Mouse (Mus musculus) embryonic facial prominence, embryonic 13.5 days (tissue): ENCODE results near the gene Rab5if. TPM values are rescaled to one million over a fixed set of nuclear protein-coding genes. Genes with fewer than 3 reads are reported as not detected.
A peak's percentile ranks its signal among the peaks of the same experiment; 100 is the strongest.

ENCODE experiments used
- ATAC-seq: fragments of 200-750 bp; cut with Nextera tagmentation; 2 replicates; pipeline ENCODE4 v1.8.0; 2017; ENCODE audit warnings: low read depth; ENCODE audit not compliant: insufficient number of reproducible peaks, insufficient read depth, low FRiP score, low TSS enrichment
- H3K27ac ChIP-seq: fragments of 300-500 bp; sonication (generic); 2 replicates; pipeline ENCODE4 v1.5.1; 2015; ENCODE audit warnings: moderate library complexity, mild to moderate bottlenecking, inconsistent platforms
- H3K27me3 ChIP-seq: fragments of 300-500 bp; sonication (generic); 2 replicates; pipeline ENCODE4 v1.6.1; 2015; ENCODE audit warnings: mild to moderate bottlenecking, inconsistent platforms
- H3K36me3 ChIP-seq: fragments of 300-500 bp; sonication (generic); 2 replicates; pipeline ENCODE4 v1.6.1; 2015; ENCODE audit warnings: mild to moderate bottlenecking, inconsistent platforms
- H3K4me1 ChIP-seq: fragments of 300-500 bp; sonication (generic); 2 replicates; pipeline ENCODE4 v1.6.1; 2015; ENCODE audit warnings: inconsistent platforms
- H3K4me2 ChIP-seq: fragments of 300-500 bp; sonication (generic); 2 replicates; pipeline ENCODE4 v1.6.1; 2015; ENCODE audit warnings: moderate library complexity, mild to moderate bottlenecking, inconsistent platforms
- H3K4me3 ChIP-seq: fragments of 300-500 bp; sonication (generic); 2 replicates; pipeline ENCODE4 v1.5.1; 2015; ENCODE audit warnings: mild to moderate bottlenecking, inconsistent platforms
- H3K9ac ChIP-seq: fragments of 300-500 bp; sonication (generic); 2 replicates; pipeline ENCODE4 v1.6.1; 2015; ENCODE audit warnings: mild to moderate bottlenecking, inconsistent platforms
- H3K9me3 ChIP-seq: fragments of 300-500 bp; sonication (generic); 2 replicates; pipeline ENCODE4 v1.6.1; 2016; ENCODE audit warnings: inconsistent platforms
- WGBS: fragments of 180-500 bp; shearing (Covaris S2); methylation state at CpG from one replicate; pipeline ENCODE4 v1.1.7; 2015; ENCODE audit warnings: mixed read lengths; 5-methylcytosine and 5-hydroxymethylcytosine counted together
- polyA plus RNA-seq: library from polyadenylated mRNA; unstranded; fragments of >200 nt; fragmentation: Nextera tagmentation; extraction: Ambion mirVana; gene quantifications from 2 replicates; pipeline ENCODE4 v1.2.1, GENCODE M21; 2015

Gene Rab5if
- polyA plus RNA-seq, 1 experiment from 2014 or later: 158 TPM

DNA sequence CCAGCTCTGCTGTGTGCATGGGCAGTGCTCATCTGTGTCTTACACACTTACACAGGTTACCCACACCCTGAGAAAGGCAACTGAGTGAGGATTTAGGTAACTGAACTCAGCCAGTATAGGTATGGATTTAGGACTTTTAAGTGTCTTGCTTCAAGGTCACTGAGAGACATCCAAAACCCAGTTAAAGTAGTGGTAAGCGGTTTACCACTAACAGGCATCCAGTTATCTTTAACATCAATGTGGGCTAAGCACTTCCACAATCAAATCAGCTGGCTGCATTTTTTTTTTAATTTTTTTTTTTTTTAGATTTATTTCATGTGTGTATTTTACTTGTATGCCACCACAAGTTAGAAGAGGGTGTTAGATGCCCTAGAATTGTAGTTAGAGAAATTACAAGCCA is 6.6 kb upstream of the Rab5if start:
- Histone ChIP-seq H3K36me3 (peaks cover 40% of the 10 kb centered on the region), H3K4me3 (no peak overlapping the region), H3K27ac (no peak overlapping the region), H3K4me2 (no peak overlapping the region), H3K9me3 (no peaks in the 10 kb centered on the region), H3K9ac (no peak overlapping the region), H3K27me3 (no peaks in the 10 kb centered on the region), H3K4me1 (peaks cover 21% of the 10 kb centered on the region)
- WGBS: 87% methylated on average over 1 of the region's 1 CpGs
- no peak for ATAC-seq

DNA sequence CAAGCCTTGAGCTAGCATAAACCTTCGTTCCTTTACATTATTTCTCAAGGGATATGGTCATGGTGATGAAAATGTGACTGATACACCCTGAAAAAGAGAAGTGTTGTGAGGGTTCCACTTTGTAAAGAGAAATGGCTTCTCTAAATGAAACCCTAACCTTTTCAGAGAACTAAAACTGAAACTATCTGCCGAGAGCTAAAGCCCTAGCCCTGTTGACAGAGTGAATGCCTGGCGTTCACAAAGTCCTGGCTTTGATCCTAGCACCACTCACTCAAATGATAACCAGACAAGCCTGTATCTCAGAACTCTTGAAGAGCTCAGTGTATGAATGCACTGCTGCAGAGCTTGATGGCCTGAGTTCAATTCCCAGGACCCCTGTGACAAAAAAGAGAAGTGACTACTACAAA is 5.5 kb upstream of the Rab5if start:
- no peak overlapping the region for H3K4me3 ChIP-seq
- no peak overlapping the region for H3K4me2 ChIP-seq
- H3K27ac ChIP-seq: 0 out of 2 replicates have a peak overlapping the region, but pooled peaks have one; percentile 13
- no peaks in the 10 kb centered on the region for H3K27me3 ChIP-seq
- H3K4me1 ChIP-seq: peaks cover 26% of the 10 kb centered on the region
- no peak for ATAC-seq
- WGBS: 59% methylated on average over 3 of the region's 3 CpGs
- no peak overlapping the region for H3K9ac ChIP-seq
- peaks cover 31% of the 10 kb centered on the region for H3K36me3 ChIP-seq
- H3K9me3 ChIP-seq: no peaks in the 10 kb centered on the region

DNA sequence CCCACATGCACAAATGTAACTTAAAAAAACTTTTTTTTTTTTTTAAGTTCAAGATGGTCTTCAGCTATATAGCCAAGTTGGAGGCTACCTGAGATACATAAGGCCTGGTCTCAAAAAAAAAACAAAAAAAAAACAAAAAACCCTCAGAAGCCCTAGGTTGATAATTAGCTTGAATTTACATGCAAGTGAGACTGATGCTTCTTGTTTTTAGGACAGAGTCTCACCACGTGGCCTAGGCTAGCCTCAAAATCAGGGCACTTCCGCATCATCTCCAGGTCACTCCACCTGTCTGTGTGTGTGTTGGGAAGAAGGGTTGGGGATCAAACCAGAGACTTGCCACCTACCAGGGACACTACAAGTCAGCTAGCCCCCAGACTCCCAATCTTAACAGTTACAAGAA is 5.1 kb upstream of the Rab5if start, which contains the start of gene 4930518I15Rik:
TSS of gene 4930518I15Rik (minus strand) at position 112 of the 400 bp plus-strand sequence.
- WGBS: 86% methylated on average over 2 of the region's 2 CpGs
- Histone ChIP-seq H3K4me1 (peaks cover 26% of the 10 kb centered on the region), H3K36me3 (peaks cover 29% of the 10 kb centered on the region), H3K9ac (no peak within 1 kb of the TSS), H3K27ac (peak within 1 kb of the TSS; percentile 57; the same call in 1 of the 2 replicates), H3K4me3 (no peak within 1 kb of the TSS), H3K4me2 (no peak within 1 kb of the TSS), H3K9me3 (no peaks in the 10 kb centered on the region), H3K27me3 (no peaks in the 10 kb centered on the region)
- ATAC-seq: no peak

DNA sequence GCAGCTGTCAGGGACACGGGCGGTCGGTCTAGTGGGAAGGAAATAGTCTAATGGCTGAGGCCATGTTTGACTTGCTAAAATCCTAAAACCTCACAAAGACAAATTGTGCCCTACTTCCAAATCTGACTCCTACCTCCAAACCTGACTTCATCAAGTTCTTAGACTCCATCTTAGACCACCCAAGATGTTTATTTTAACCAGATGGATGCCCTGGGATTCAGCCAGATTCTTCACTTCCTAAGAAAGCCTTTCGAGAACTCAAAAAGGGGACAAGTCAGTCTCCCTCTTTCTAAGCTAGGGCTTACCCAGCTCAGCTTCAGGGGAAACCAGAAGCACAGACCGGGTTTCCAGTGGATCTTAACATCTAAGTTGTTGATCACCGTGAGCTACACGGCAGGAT is 4.3 kb upstream of the Rab5if start:
- Histone ChIP-seq H3K4me2 (no peak overlapping the region), H3K9ac (no peak overlapping the region), H3K27ac (peak overlapping the region; percentile 57; the same call in 1 of the 2 replicates), H3K9me3 (no peaks in the 10 kb centered on the region), H3K36me3 (peaks cover 26% of the 10 kb centered on the region), H3K4me3 (no peak overlapping the region), H3K4me1 (peaks cover 27% of the 10 kb centered on the region), H3K27me3 (no peaks in the 10 kb centered on the region)
- no peak for ATAC-seq
- WGBS: 61% methylated on average over 7 of the region's 7 CpGs

DNA sequence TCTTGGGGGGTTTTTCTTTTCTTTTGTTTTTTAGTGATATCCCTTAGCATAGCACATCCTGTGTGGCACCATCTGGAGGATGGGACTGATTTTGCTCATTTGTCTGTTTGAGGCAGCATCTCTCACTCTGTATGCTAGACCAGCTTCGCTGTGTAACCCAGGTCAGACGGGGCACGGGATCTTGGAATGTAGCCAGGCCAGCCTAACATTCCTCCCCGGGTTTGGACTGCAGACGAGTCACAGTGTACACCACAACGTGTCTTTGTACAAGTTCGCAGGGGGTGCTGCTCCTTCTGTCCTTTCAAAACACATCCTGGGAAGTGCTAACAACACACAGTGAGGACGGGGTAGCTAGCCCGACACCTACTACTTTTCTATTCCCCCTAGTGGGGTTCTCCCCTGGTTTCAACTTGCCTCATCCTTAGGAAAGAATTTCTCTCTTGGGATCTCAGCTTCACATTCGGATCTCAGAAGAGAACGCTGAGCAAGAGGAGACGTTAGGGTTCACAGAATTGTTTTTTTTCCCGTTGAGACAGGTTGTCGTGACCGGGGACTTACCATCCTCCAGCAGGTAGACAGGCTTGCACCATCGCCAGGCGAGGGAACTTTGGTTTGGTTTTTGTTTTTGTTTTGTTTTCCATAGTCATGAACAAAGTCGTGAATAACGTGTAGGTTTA is 749 bp upstream of the Rab5if start:
- Histone ChIP-seq H3K36me3 (peaks cover 29% of the 10 kb centered on the region), H3K27ac (peak overlapping the region; percentile 94), H3K4me3 (peak overlapping the region; percentile 97), H3K4me2 (peak overlapping the region; percentile 94), H3K4me1 (peaks cover 31% of the 10 kb centered on the region), H3K9ac (peak overlapping the region; percentile 98), H3K27me3 (no peaks in the 10 kb centered on the region), H3K9me3 (no peaks in the 10 kb centered on the region)
- under 1% methylated on average over 19 of the region's 19 CpGs for WGBS
- no peak for ATAC-seq

DNA sequence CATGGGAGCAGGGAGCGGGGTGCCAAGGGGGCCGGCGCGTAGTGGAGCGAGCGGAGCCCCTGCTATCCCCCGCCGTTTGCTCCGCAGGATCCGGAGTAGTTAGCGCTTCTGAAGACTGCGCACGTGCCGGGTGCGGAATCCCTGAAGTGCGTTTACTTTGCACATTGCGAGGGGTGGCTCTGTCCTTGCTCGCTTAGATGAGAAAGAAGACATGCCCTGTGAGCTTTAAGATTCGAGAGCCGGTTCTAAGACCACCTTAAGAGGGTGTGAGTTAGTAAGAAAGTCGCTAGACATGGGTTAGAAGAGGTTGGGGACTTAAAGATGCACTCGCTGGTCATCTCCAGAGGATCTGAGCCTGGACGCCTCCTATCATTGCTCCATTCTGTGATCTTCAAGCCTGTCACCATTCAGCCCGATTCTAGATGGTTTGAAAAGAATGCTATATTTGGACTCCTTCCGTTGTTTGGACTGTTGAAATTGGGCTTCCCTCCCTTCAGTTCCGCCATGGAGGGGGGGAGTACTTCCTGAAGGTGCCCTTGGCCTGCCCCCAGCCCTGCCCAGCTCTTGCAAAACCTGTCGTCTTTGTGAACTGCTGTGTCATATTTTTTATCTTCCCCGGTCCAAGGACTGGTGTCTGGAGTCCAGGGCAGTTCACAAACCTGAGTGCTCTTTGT is 696 bp downstream of the Rab5if start:
- H3K36me3 ChIP-seq: peaks cover 34% of the 10 kb centered on the region
- 2% methylated on average over 28 of the region's 28 CpGs for WGBS
- ATAC-seq: no peak

DNA sequence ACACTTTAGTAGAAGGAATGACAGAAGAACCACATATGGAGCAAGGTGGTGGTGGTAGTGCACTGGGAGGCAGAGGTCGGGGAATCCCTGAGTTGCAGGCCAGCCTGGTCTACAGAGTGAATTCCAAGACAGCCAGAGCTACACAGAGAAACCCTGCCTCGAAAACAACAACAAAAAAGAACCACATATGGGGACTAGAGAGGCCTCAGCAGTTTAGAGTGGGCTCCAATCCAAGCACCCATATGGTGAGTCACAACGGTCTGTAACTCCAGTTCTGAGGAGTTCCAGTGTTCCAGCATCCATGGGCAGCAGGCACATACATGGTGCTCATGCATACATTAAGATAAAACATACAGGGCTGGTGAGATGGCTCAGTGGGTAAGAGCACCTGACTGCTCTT is 1.6 kb downstream of the Rab5if start:
- no peak overlapping the region for H3K27ac ChIP-seq
- 83% methylated on average over 3 of the region's 3 CpGs for WGBS
- H3K9ac ChIP-seq: no peak overlapping the region
- H3K36me3 ChIP-seq: peaks cover 42% of the 10 kb centered on the region
- peaks cover 19% of the 10 kb centered on the region for H3K4me1 ChIP-seq
- no peaks in the 10 kb centered on the region for H3K9me3 ChIP-seq
- H3K4me2 ChIP-seq: peak overlapping the region; percentile 94
- no peak for ATAC-seq
- peak overlapping the region; percentile 97 for H3K4me3 ChIP-seq
- no peaks in the 10 kb centered on the region for H3K27me3 ChIP-seq

More for the DNA sequence above, 696 bp downstream of the Rab5if start:
- Histone ChIP-seq H3K4me3 (peak overlapping the region; percentile 97), H3K9ac (peak overlapping the region; percentile 98), H3K27me3 (no peaks in the 10 kb centered on the region), H3K27ac (peak overlapping the region; percentile 94), H3K4me1 (peaks cover 26% of the 10 kb centered on the region), H3K9me3 (no peaks in the 10 kb centered on the region), H3K4me2 (peak overlapping the region; percentile 94)

DNA sequence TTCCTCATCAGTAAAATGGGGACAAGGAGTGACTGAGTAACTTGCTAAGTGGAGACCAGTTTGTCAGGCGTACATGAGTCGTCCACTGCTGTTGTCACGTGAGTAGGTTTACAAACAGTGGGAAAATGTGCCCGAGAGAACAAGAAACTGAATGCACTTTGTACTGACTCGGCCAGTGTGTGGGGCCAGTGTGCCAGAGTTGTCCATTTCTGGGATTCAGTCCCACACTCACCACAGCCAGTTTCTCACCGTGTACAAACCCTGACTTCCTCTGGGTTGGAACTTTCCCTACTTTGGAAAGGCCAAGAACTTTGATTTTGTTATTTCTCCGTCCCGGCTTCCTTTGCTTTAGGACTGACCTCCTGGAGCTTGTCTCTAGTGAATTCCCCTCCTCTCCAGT is 6.1 kb downstream of the Rab5if start:
- peaks cover 80% of the 10 kb centered on the region for H3K36me3 ChIP-seq
- H3K4me2 ChIP-seq: no peak overlapping the region
- no peaks in the 10 kb centered on the region for H3K9me3 ChIP-seq
- no peaks in the 10 kb centered on the region for H3K27me3 ChIP-seq
- no peak for ATAC-seq
- H3K27ac ChIP-seq: no peak overlapping the region
- no peak overlapping the region for H3K4me3 ChIP-seq
- H3K4me1 ChIP-seq: peaks cover 12% of the 10 kb centered on the region
- H3K9ac ChIP-seq: no peak overlapping the region
- WGBS: 82% methylated on average over 8 of the region's 8 CpGs

DNA sequence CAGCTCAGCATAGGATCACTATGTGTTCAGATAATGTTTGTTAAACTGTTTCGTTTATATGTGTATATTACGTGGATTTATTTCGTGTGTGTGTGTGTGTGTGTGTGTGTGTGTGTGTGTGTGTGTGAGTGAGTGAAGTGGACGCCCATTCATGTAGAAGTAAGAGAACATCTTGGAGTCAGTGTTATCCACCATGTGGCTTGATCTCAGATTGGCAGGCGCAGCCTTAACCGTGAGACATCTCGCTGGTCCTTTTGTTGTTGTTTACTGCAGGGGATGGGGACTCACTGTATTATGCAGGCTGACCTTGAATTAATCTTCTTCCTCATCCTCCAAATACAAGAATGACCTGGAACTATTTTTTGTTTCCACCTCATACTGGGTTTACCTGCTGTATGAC is 6.6 kb downstream of the Rab5if start:
- Histone ChIP-seq H3K4me1 (peaks cover 7% of the 10 kb centered on the region; the same call in 1 of the 2 replicates), H3K27ac (no peak overlapping the region; the same call in 1 of the 2 replicates), H3K4me3 (no peak overlapping the region), H3K9me3 (no peaks in the 10 kb centered on the region), H3K9ac (no peak overlapping the region), H3K27me3 (no peaks in the 10 kb centered on the region), H3K36me3 (peaks cover 86% of the 10 kb centered on the region), H3K4me2 (no peak overlapping the region)
- ATAC-seq: no peak
- WGBS: 88% methylated on average over 7 of the region's 7 CpGs

DNA sequence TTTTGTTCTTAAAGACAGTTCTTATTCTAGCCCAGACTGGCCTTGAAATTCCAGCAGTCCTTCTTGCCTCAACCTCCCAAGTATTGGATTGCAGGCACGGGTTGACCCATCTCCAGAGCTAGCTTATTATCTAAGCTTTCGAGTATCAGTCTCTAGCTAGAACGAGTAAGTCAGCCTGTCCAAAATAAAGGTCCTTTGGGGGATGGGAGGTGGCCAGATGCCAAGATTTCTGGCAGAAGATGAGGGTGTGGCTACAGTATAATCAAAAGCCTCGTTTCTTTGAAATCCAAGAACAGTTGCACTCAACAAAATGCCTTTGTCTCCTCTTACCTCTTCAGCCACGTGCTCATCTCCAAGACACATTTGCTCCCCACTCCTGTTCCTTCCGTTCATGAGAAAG is 7.6 kb downstream of the Rab5if start:
- peaks cover 86% of the 10 kb centered on the region for H3K36me3 ChIP-seq
- no peak overlapping the region for H3K9ac ChIP-seq
- 46% methylated on average over 6 of the region's 6 CpGs for WGBS
- H3K27me3 ChIP-seq: no peaks in the 10 kb centered on the region
- no peaks in the 10 kb centered on the region for H3K9me3 ChIP-seq
- H3K4me1 ChIP-seq: peaks cover 6% of the 10 kb centered on the region; the same call in 1 of the 2 replicates
- H3K27ac ChIP-seq: no peak overlapping the region; the same call in 1 of the 2 replicates
- H3K4me3 ChIP-seq: no peak overlapping the region
- H3K4me2 ChIP-seq: no peak overlapping the region
- ATAC-seq: no peak

DNA sequence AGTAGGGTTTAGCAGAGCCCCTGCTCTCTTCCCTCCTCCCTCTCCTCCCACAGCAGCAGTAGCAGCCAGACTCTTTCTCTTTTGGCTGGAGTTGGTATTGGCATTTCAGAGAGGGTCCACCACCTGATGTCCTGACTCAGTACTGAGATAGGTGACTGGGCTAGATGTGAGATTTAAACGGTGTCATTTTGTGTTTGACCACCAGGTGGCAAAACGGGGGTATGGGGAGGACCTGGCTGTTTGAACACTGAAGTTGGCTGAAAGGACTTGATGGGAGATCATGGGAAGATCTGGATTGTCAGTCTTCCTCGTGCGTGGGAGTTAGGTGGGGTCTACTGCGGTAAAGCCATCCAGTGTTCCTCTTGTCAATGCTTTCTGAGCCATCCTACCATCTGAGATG is 10.7 kb downstream of the Rab5if start:
- ATAC-seq: no peak
- Histone ChIP-seq H3K9ac (no peak overlapping the region), H3K4me1 (peaks cover 9% of the 10 kb centered on the region; the same call in 1 of the 2 replicates), H3K4me2 (no peak overlapping the region), H3K27me3 (no peaks in the 10 kb centered on the region), H3K36me3 (peaks cover 58% of the 10 kb centered on the region), H3K27ac (no peak overlapping the region), H3K9me3 (no peaks in the 10 kb centered on the region), H3K4me3 (no peak overlapping the region)
- WGBS: 35% methylated on average over 5 of the region's 5 CpGs
